Mouse (Mus musculus): ENCODE measurements around the gene Cd84.
"Not testable (repeated sequence)": the region's sequence is repeated elsewhere in the genome, so short reads cannot be mapped to it uniquely, and the experiment has no call there.

Cd84 gene

DNA sequence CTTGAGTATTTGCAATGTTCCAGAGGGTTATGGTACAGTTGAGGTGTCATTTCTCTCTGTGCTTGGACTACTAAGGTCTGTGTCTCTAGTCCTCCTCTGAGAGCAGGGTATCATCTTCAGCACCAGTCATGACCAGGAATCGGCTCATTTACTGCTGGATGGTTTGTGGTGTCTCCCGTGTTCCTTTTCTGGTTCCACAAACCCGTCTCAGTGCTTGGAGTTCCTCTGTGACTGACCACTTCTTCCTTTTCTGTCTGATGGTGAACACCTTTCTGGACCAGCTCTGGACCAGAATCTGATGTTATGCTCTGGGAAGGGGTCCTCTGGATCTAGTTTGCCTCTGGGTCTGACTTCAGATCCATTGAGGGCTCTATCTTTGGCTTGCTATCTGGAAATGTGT is at the start of gene Cd84:
Gene Cd84, plus strand, starts transcription at position 210 of the 400 bp plus-strand sequence.
- DNase-seq (ENCODE audit: low read depth, low spot score): no peak

- DNase-seq (ENCODE audit: low read depth, low spot score): no peak
These were observed 48.0 kb upstream of the Cd84 start for GRCm38 (mm10) chr1:171791491-171791890.

- DNase-seq (ENCODE audit: low read depth, low spot score): peak; percentile 42
These were observed 43.3 kb upstream of the Cd84 start for GRCm38 (mm10) chr1:171796185-171796584.

DNA sequence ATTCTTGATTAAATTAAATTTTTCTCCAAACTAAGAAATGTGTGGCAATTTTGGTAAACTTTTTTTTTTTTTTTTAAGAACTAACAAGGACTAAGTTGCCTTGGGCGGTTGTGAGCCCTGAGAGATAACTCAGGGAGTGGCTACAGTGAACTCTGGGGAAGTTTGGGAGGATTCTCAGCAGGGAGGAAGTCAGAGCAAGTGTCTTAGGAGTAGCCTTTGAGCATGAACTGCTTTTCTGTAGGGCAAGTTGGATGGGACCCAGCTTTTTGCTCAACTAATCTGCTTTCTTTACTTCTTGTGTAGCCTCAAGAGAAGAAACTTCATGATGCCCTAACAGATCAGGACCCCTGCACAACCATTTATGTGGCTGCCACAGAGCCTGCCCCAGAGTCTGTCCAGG is 41.7 kb upstream of the Cd84 start:
- DNase-seq (ENCODE audit: low read depth, low spot score): no peak

DNA sequence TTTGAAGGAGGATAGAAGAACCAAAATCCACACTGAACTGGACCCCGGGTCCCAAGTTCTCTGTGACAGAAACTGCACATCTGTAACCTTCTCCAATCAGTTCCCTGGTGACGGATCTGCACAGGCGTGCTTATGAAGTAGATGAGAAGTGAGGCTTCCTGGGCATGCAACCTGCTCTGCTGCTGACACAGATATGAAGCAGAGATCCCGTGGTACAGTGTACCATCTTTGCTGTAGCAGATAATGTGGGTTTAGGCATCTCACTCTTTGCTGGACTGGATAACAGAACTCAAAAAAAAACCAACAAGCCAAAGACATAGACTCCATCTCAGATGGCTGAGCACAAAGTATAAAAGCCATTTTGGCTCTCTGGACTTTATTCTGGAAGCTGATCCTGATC is 39.8 kb upstream of the Cd84 start:
- DNase-seq (ENCODE audit: low read depth, low spot score): no peak

- DNase-seq (ENCODE audit: low read depth, low spot score): not testable (repeated sequence)
These were observed 28.4 kb upstream of the Cd84 start for GRCm38 (mm10) chr1:171811048-171811447.

GRCm38 (mm10) chr1:171815545-171816439 is 23.7 kb upstream of the Cd84 start:
- peak; percentile 81 for DNase-seq (ENCODE audit: low read depth, low spot score)

- no peak for DNase-seq (ENCODE audit: low read depth, low spot score)
These were observed 22.5 kb upstream of the Cd84 start for GRCm38 (mm10) chr1:171816991-171817390.

DNA sequence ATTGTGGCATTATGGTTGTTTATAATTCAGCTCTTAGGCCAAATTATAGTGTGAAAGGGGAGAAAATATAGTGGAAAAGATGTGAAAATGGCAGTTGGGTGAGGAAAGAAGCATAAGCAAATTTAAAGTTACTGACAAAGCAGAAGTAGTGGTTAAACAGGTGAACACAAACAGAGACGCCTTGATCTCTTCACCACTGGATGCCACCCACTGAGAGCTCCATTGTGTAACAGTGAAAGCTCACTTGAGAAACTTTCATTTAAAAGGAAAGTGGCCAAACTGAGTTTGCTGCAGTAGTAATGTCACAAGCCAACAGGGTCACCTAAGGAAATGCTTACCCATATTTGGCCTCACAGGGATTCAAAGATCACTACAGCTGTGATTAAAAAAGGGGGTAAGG is 18.2 kb upstream of the Cd84 start:
- DNase-seq (ENCODE audit: low read depth, low spot score): no peak

DNA sequence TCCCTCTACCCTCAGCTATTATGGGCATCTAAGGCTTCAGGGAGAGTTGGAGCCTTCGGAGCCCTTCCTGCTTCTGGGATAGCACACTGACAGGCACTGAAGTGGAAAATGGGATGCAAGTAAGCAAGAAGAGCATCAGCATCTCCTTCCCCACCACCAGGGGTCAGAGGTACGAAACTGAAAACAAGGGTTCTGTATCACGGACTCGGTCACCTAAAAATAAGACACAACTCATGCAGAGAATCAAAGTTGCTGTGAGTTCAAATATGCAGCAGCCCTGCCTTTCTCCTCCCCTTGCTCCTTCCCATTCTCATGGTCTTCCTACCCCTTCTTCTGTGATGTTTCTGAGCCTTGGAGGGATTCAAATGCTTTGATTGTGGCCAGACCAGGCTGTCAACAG is 14.0 kb upstream of the Cd84 start:
- peak; percentile 24 for DNase-seq (ENCODE audit: low read depth, low spot score)

- DNase-seq (ENCODE audit: low read depth, low spot score): peak; percentile 60
These were observed 13.3 kb upstream of the Cd84 start for GRCm38 (mm10) chr1:171826164-171826563.

- DNase-seq (ENCODE audit: low read depth, low spot score): peak; percentile 78
These were observed 11.8 kb upstream of the Cd84 start for GRCm38 (mm10) chr1:171827674-171828073.

DNA sequence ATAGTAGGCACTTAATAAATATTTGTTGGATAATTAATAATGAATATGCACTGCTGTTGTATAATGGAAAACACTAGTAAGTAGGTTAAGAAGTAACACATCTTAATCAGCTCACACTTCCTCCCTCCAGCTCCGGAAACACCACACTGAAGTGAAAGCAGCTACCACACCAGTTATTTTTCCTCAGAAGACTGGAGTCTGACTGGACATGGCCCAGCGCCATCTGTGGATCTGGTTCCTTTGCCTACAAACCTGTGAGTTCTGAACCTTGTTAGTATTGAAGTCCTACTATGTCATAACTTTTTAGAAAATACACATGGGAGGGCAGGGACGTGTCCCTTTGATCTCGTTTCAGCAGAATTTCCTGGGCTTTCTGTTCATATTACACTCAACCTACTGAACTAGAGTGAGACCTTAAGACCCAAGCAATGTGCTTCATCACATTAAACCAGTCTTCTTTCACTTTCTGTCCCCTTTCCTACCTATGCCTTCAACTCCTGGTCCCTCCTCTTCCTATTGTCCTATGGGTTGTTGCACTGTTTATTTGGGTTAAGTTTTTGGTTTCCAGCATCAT is 1.0 kb downstream of the Cd84 start:
- DNase-seq (ENCODE audit: low read depth, low spot score): peak; percentile 72

DNA sequence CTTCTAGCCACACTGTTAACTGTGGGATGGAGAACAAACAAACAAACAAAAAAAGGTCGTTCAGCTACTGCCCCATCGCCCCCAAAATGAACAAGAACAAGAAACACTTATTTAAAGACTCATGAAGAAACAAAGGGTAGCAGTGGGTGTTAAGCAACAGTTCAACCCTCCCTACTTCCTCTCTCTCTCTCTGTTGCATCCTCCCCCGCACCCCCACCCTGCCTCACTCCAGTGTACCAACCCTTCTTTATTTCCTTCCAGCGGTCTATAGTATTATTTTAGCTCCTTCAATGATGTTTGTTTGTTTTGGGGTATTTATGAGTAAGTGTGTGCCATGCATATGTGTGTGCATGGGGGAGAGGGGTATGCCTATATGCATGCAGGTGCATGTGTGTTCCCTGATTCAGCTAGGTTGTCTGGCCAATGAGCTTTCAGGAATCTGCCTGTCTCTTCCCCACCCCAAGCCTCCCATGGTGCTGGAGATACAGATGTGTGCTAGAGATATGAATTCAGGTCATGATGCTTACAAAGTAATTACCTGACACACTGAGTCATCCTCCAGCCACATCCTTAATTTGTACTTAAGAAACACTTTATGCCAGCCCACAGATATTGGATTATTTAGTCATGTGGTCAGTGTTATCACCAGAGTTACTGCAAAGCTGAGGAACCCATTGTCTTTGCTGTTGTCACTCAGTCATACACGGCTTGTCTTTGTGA is 5.7 kb downstream of the Cd84 start:
- peak; percentile 73 for DNase-seq (ENCODE audit: low read depth, low spot score)

DNA sequence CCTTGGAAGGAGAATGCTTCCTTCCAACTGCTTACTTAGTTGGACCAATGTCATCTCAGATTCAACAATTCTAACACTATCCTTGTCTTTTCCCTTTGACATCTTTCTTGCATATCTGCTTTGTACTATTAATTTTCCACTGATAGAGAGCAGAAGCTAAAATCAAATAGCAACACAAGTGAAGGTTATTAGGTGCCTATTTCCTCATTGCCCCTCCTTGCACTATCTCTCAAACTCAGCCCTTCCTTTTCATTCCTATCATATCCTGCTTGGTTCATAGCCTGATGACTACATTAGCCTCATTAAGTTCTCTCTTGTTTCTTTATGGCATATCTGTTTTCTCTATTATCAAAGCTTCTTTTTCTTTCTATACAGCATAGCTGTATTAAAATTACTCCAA is 8.7 kb downstream of the Cd84 start:
- no peak for DNase-seq (ENCODE audit: low read depth, low spot score)

GRCm38 (mm10) chr1:171848757-171849156 is 9.3 kb downstream of the Cd84 start:
- no peak for DNase-seq (ENCODE audit: low read depth, low spot score)

GRCm38 (mm10) chr1:171849454-171849853 is 10.0 kb downstream of the Cd84 start:
- peak; percentile 32 for DNase-seq (ENCODE audit: low read depth, low spot score)

GRCm38 (mm10) chr1:171865467-171865866 is 26.0 kb downstream of the Cd84 start:
- DNase-seq (ENCODE audit: low read depth, low spot score): peak; percentile 56

GRCm38 (mm10) chr1:171886989-171887388 is 47.5 kb downstream of the Cd84 start:
- no peak for DNase-seq (ENCODE audit: low read depth, low spot score)

GRCm38 (mm10) chr1:171895364-171895763 is 55.9 kb downstream of the Cd84 start, which contains the start of gene Gm10521:
Gene Gm10521 (plus strand): TSS chr1:171895664.
- DNase-seq (ENCODE audit: low read depth, low spot score): not testable (repeated sequence)

DNA sequence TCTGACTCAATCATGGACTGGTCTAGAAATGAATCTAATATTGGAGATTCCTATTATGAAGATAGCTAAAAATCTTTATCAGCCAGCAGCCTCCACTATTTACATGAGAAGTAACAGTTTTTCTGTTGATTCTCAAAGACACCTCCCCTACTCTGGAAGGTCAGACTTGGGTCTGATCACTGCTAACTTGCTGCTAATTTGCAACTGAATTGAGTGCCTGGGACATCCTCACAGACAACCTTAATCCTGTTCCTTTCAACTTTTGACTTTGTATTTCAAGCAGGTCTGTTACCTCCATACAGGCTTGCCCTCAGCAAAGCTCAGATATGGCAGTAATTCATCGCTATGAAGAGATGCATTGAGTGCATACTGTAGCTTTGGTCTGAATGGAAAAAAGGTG is 64.5 kb downstream of the Cd84 start:
- no peak for DNase-seq (ENCODE audit: low read depth, low spot score)
